Mouse (Mus musculus) myocyte (in vitro differentiated cells): ENCODE measurements around the gene Exosc6. TPM values are rescaled to one million over a fixed set of nuclear protein-coding genes. Genes with fewer than 3 reads are reported as not detected.
"Not testable (repeated sequence)": the region's sequence is repeated elsewhere in the genome, so short reads cannot be mapped to it uniquely, and the experiment has no call there.

Experiments
- H3K27me3 ChIP-seq: one replicate; pipeline ENCODE4 v1.6.1; 2011; ENCODE audit not compliant: control insufficient read depth, insufficient read depth, insufficient read length
- H3K36me3 ChIP-seq: one replicate; pipeline ENCODE4 v1.6.1; 2011; ENCODE audit not compliant: control insufficient read depth, insufficient read depth
- H3K4me2 ChIP-seq: one replicate; pipeline ENCODE4 v1.6.1; 2011; ENCODE audit warnings: low read depth, control low read depth
- H3K4me3 ChIP-seq: one replicate; pipeline ENCODE4 v1.5.1; 2011; ENCODE audit warnings: mild to moderate bottlenecking, control low read depth, moderate library complexity
- H3K79me2 ChIP-seq: one replicate; pipeline ENCODE4 v1.6.1; 2011; ENCODE audit not compliant: control insufficient read depth, insufficient read depth
- H3ac ChIP-seq: one replicate; pipeline ENCODE4 v1.6.1; 2011; ENCODE audit not compliant: control insufficient read depth, insufficient read length
- CEBPB ChIP-seq: IDR thresholded peaks from 2 replicates; pipeline ENCODE4 v1.6.1; 2011; ENCODE audit warnings: mild to moderate bottlenecking, moderate library complexity; ENCODE audit not compliant: poor library complexity, insufficient read depth, severe bottlenecking
- E2F4 ChIP-seq: IDR thresholded peaks from one replicate; pipeline ENCODE4 v1.6.1; 2011; ENCODE audit warnings: mild to moderate bottlenecking, control low read depth, moderate library complexity; ENCODE audit not compliant: insufficient read depth
- MAX ChIP-seq: IDR thresholded peaks from one replicate; pipeline ENCODE4 v1.6.1; 2011; ENCODE audit warnings: low read depth, mild to moderate bottlenecking, control low read depth
- MYOD1 ChIP-seq, 3 experiments: IDR thresholded peaks; one replicate each; pipeline ENCODE4 v1.6.1; 2011; ENCODE audit warnings: control low read depth in 2 of 3, low read depth in 2 of 3, mild to moderate bottlenecking in 2 of 3, moderate library complexity in 1 of 3; ENCODE audit not compliant: insufficient read length in 2 of 3, control insufficient read depth in 1 of 3
- MYOG ChIP-seq, 3 experiments: IDR thresholded peaks; one replicate each; pipeline ENCODE4 v1.6.1; 2011; ENCODE audit warnings: control low read depth in 2 of 3, low read depth in 2 of 3, mild to moderate bottlenecking in 2 of 3; ENCODE audit not compliant: insufficient read length in 2 of 3, control insufficient read depth in 1 of 3, insufficient read depth in 1 of 3
- POLR2A ChIP-seq: IDR thresholded peaks from one replicate; pipeline ENCODE4 v1.6.1; 2011; ENCODE audit warnings: low read depth, mild to moderate bottlenecking, control low read depth, moderate library complexity; ENCODE audit not compliant: insufficient read length
- POLR2AphosphoS2 ChIP-seq: IDR thresholded peaks from one replicate; pipeline ENCODE4 v1.6.1; 2011; ENCODE audit warnings: low read depth, control low read depth; ENCODE audit not compliant: insufficient read length
- REST ChIP-seq: IDR thresholded peaks from one replicate; pipeline ENCODE4 v1.6.1; 2011; ENCODE audit warnings: mild to moderate bottlenecking, control low read depth, moderate library complexity; ENCODE audit not compliant: insufficient read depth, insufficient read length
- SRF ChIP-seq: IDR thresholded peaks from one replicate; pipeline ENCODE4 v1.6.1; 2011; ENCODE audit warnings: low read depth; ENCODE audit not compliant: control insufficient read depth, insufficient read length
- TCF12 ChIP-seq: IDR thresholded peaks from one replicate; pipeline ENCODE4 v1.6.1; 2011; ENCODE audit warnings: mild to moderate bottlenecking, control low read depth; ENCODE audit not compliant: poor library complexity, insufficient read depth, severe bottlenecking
- TCF3 ChIP-seq: IDR thresholded peaks from one replicate; pipeline ENCODE4 v1.6.1; 2011; ENCODE audit warnings: low read depth, control low read depth; ENCODE audit not compliant: insufficient read length
- USF1 ChIP-seq: IDR thresholded peaks from one replicate; pipeline ENCODE4 v1.6.1; 2011; ENCODE audit warnings: low read depth, mild to moderate bottlenecking, control low read depth, moderate library complexity
- polyA plus RNA-seq: library from polyadenylated mRNA; unstranded; fragments of >200 nt; fragmentation: generic; extraction: Trizol; gene quantifications from one replicate; pipeline ENCODE4 v1.2.1, GENCODE M21; 2012; ENCODE audit warnings: missing spikeins

Gene Exosc6
- polyA plus RNA-seq, 1 experiment = not detected

DNA sequence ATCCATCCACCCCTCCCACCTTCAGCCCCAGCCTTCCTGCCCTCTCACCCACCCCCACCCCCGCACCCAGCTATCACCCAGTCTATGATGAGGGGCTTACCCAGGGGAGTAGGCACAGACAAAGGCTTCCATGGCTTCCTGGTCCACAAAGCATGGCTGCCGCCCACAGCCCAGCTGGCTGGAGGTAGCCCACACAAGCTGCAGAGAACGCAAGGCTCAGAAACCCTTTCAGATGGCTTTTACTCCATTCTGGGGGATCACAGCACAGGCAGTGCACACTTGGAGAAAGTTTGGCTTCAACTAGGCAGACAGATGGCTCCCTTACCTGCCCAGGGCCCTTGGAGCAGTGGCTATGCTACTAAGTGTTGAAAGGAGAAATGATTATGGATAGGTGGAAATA is 19.8 kb downstream of the Exosc6 start:
- Histone ChIP-seq H3K27me3 (no peaks in the 10 kb centered on the region), H3K4me3 (no peak overlapping the region), H3ac (no peak overlapping the region), H3K4me2 (no peak overlapping the region), H3K79me2 (no peaks in the 10 kb centered on the region), H3K36me3 (no peaks in the 10 kb centered on the region)
- no peak for TF ChIP-seq MAX
- TF ChIP-seq TCF3 = no peak
- TF ChIP-seq REST = no peak
- no peak for TF ChIP-seq MYOD1 (IDR thresholded peaks at IDR 0.05; ENCODE audit: control insufficient read depth in 1 of 3, insufficient read length in 2 of 3, low read depth in 2 of 3)
- no peak for TF ChIP-seq POLR2A
- TF ChIP-seq MYOG (IDR thresholded peaks at IDR 0.05; ENCODE audit: control insufficient read depth in 1 of 3, insufficient read depth in 1 of 3, insufficient read length in 2 of 3, low read depth in 2 of 3) = no peak
- TF ChIP-seq POLR2AphosphoS2 = no peak
- no peak for TF ChIP-seq CEBPB
- no peak for TF ChIP-seq E2F4
- no peak for TF ChIP-seq SRF
- no peak for TF ChIP-seq USF1
- TF ChIP-seq TCF12 = no peak

DNA sequence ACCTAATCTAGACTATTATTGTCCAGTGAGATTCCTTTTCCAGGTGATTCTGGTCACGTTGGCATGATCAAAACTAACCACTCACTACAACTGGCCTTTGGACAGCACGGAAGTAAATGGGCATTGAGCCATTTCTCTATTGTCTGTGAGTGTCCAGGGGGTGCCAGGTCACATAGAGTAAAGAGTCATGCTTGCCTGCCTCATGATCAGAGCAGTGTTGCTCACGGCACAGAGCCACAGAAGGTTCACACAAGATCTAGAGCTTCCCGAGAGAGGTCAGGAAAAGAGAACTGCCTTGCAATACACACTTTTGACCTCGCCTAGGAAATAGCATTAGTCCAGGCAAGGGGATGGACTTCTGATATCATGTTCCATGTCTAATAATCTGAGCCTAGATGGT is 23.3 kb downstream of the Exosc6 start:
- H3K36me3 ChIP-seq = no peaks in the 10 kb centered on the region
- H3K79me2 ChIP-seq = no peaks in the 10 kb centered on the region
- H3K27me3 ChIP-seq = no peaks in the 10 kb centered on the region
- no peak overlapping the region for H3K4me3 ChIP-seq
- H3ac ChIP-seq = no peak overlapping the region
- H3K4me2 ChIP-seq = no peak overlapping the region
- no peak for TF ChIP-seq USF1
- TF ChIP-seq TCF3 = no peak
- no peak for TF ChIP-seq SRF
- TF ChIP-seq E2F4 = no peak
- TF ChIP-seq MAX = no peak
- TF ChIP-seq POLR2AphosphoS2 = no peak
- no peak for TF ChIP-seq REST
- no peak for TF ChIP-seq CEBPB
- no peak for TF ChIP-seq MYOG (IDR thresholded peaks at IDR 0.05; ENCODE audit: control insufficient read depth in 1 of 3, insufficient read depth in 1 of 3, insufficient read length in 2 of 3, low read depth in 2 of 3)
- no peak for TF ChIP-seq POLR2A
- no peak for TF ChIP-seq MYOD1 (IDR thresholded peaks at IDR 0.05; ENCODE audit: control insufficient read depth in 1 of 3, insufficient read length in 2 of 3, low read depth in 2 of 3)
- no peak for TF ChIP-seq TCF12

DNA sequence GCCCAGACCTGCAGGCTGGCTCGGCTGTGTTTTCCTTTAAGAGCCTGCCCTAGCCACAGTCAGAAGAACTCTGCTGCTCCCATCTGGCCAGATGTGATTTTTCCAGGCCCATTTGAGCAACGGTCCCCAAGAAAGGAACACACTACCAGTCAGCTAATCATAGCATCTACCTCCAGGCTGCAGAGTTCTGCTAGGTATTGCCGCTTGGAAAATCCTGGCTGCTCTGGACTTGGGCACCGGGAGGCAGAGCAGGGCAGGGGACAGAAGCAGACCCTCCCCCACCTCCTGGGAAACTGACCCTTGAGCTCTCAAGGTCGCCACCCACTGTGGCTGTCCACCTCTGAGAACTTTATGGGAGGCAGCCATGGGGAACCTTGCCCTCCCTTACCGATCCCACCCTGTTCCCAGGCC is 23.7 kb downstream of the Exosc6 start:
- Histone ChIP-seq H3K4me2 (no peak overlapping the region), H3K36me3 (no peaks in the 10 kb centered on the region), H3ac (no peak overlapping the region), H3K4me3 (no peak overlapping the region), H3K79me2 (no peaks in the 10 kb centered on the region), H3K27me3 (no peaks in the 10 kb centered on the region)
- TF ChIP-seq TCF12 (no peak), REST (no peak), MAX (no peak), SRF (no peak), MYOG (IDR thresholded peaks at IDR 0.05; ENCODE audit: control insufficient read depth in 1 of 3, insufficient read depth in 1 of 3, insufficient read length in 2 of 3, low read depth in 2 of 3) (no peak), CEBPB (no peak), TCF3 (no peak), E2F4 (no peak)

DNA sequence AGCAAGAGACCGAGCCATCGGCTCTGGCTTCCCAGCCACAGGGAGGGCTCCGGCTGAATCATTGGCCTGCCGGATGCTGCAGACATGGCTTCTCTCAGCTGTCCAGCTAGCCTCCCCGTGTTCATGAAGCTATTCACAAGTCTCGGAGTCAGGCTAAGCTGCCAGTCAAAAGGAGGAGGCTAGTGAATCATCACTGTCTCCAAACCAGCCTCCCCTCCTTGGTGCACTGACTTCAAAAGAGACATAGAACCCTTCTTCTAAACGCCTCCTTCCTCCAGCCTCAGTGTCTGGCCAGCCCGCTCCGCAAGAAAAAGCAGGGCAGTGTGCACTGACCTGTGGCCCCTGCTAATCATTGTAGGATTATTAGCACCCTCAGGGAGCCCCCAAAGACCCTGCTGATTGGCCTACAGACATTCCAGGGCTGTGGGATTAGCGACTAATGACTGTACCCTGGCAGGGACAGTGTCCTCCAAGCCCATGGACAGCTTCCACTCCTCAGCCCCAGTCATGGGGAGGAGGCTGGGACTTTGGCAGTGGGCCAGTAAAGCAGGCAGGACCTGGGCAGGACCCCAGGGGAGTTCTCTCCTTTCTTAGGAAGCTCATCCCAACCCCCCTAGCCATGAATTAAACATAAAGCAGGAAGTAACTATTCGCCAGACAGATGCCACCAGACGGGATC is 25.6 kb downstream of the Exosc6 start:
- Histone ChIP-seq H3K79me2 (no peaks in the 10 kb centered on the region), H3K4me3 (no peak overlapping the region), H3ac (no peak overlapping the region), H3K4me2 (no peak overlapping the region), H3K27me3 (no peaks in the 10 kb centered on the region), H3K36me3 (no peaks in the 10 kb centered on the region)
- TF ChIP-seq USF1 = no peak
- TF ChIP-seq TCF3 = no peak
- TF ChIP-seq POLR2A = no peak
- TF ChIP-seq REST = no peak
- TF ChIP-seq MYOG (IDR thresholded peaks at IDR 0.05; ENCODE audit: control insufficient read depth in 1 of 3, insufficient read depth in 1 of 3, insufficient read length in 2 of 3, low read depth in 2 of 3) = no peak
- no peak for TF ChIP-seq POLR2AphosphoS2
- no peak for TF ChIP-seq MYOD1 (IDR thresholded peaks at IDR 0.05; ENCODE audit: control insufficient read depth in 1 of 3, insufficient read length in 2 of 3, low read depth in 2 of 3)
- no peak for TF ChIP-seq CEBPB
- TF ChIP-seq SRF = no peak
- TF ChIP-seq MAX = no peak
- TF ChIP-seq E2F4 = no peak
- no peak for TF ChIP-seq TCF12

DNA sequence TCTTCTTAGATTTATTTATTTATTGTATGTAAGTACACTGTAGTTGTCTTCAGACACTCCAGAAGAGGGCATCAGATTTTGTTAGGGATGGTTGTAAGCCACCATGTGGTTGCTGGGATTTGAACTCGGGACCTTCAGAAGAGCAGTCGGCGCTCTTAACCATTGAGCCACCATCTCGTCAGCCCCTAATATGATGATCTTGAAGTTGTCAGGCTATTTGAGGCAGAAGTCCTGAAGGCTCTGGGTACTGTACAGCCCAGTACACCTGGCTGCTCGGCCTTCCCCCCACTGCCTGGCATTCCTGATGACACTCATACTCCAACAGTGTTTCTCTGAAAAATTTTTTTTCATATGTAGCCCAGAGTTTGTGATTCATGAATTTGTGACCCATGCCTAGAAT is 27.8 kb downstream of the Exosc6 start:
- not testable (repeated sequence) for H3K79me2 ChIP-seq, H3ac ChIP-seq, H3K4me2 ChIP-seq, H3K4me3 ChIP-seq, H3K27me3 ChIP-seq, H3K36me3 ChIP-seq
